Mouse (Mus musculus) ES-E14 (cell line): ENCODE data around the gene Grin1. TPM values are rescaled to one million over a fixed set of nuclear protein-coding genes. Genes with fewer than 3 reads are reported as not detected.

Experiments used
- DNase-seq: peaks from one replicate; pipeline ENCODE4 v3.0.0-alpha.2; 2013; ENCODE audit warnings: low read depth, low spot score
- H3K27ac ChIP-seq: 2 replicates; pipeline ENCODE4 v1.5.1; 2012; ENCODE audit warnings: low read depth, mild to moderate bottlenecking, low read length, moderate library complexity, mixed read lengths; ENCODE audit not compliant: poor library complexity, insufficient read depth, severe bottlenecking
- H3K36me3 ChIP-seq: 2 replicates; pipeline ENCODE4 v1.6.1; 2012; ENCODE audit warnings: mild to moderate bottlenecking, low read length, moderate library complexity, mixed read lengths; ENCODE audit not compliant: control insufficient read depth, poor library complexity, insufficient read depth, severe bottlenecking
- H3K4me1 ChIP-seq, 2 experiments: fragments of 150-350 bp in 1 of 2; sonication (generic) in 1 of 2; 2 replicates each; pipeline ENCODE4 v1.6.1; 2012; ENCODE audit warnings: low read length in 2 of 2, mild to moderate bottlenecking in 1 of 2, mixed read lengths in 1 of 2; ENCODE audit not compliant: control insufficient read depth in 2 of 2, insufficient read depth in 2 of 2, poor library complexity in 1 of 2
- H3K4me3 ChIP-seq, 2 experiments: fragments of 150-350 bp in 1 of 2; sonication (generic) in 1 of 2; 2 replicates each; pipeline ENCODE4 v1.5.1; 2012; ENCODE audit warnings: low read length in 2 of 2, low read depth in 1 of 2, mild to moderate bottlenecking in 1 of 2, mixed read lengths in 1 of 2; ENCODE audit not compliant: insufficient read depth in 1 of 2, poor library complexity in 1 of 2, severe bottlenecking in 1 of 2
- H3K9ac ChIP-seq: 2 replicates; pipeline ENCODE4 v1.6.1; 2012; ENCODE audit warnings: low read depth, mild to moderate bottlenecking, low read length, mixed read lengths; ENCODE audit not compliant: poor library complexity, insufficient read depth, severe bottlenecking
- H3K9me3 ChIP-seq: fragments of 150-350 bp; sonication (generic); 2 replicates; pipeline ENCODE4 v1.6.1; 2012; ENCODE audit warnings: low read depth, mild to moderate bottlenecking, low read length; ENCODE audit not compliant: control insufficient read depth, insufficient read depth
- CHD2 ChIP-seq: IDR thresholded peaks from 2 replicates; pipeline ENCODE4 v1.6.1; 2014; ENCODE audit warnings: mild to moderate bottlenecking, low read depth, low read length, inconsistent platforms
- HCFC1 ChIP-seq: IDR thresholded peaks from 2 replicates; pipeline ENCODE4 v1.6.1; 2012; ENCODE audit warnings: low read length, inconsistent platforms, borderline replicate concordance; ENCODE audit not compliant: insufficient read depth
- MAFK ChIP-seq: IDR thresholded peaks from 2 replicates; pipeline ENCODE4 v1.6.1; 2014; ENCODE audit warnings: mild to moderate bottlenecking, low read depth, low read length, inconsistent platforms; ENCODE audit not compliant: insufficient read depth
- ZC3H11A ChIP-seq: IDR thresholded peaks from 2 replicates; pipeline ENCODE4 v1.6.1; 2012; ENCODE audit warnings: low read depth, mild to moderate bottlenecking, inconsistent platforms, low read length, borderline replicate concordance
- ZNF384 ChIP-seq: IDR thresholded peaks from 2 replicates; pipeline ENCODE4 v1.6.1; 2012; ENCODE audit warnings: low read depth, low read length, inconsistent platforms
- in situ Hi-C, 2 experiments: fragments of 600-800 bp; cut with MboI; formaldehyde crosslinking; loops; one replicate each; pipeline ENCODE4 v1.15.1; 2025; ENCODE audit warnings: low sequenced_read_pairs in 2 of 2, inconsistent platforms in 1 of 2; ENCODE audit not compliant: unreplicated experiment in 2 of 2
- total RNA-seq: library from RNA; depleted of rRNA; stranded (reverse); fragments of 300-350 nt; gene quantifications from 2 replicates; pipeline ENCODE4 v1.2.3, GENCODE M21; 2012

The Grin1 gene
- total RNA-seq, 1 experiment = 2.5 TPM

DNA sequence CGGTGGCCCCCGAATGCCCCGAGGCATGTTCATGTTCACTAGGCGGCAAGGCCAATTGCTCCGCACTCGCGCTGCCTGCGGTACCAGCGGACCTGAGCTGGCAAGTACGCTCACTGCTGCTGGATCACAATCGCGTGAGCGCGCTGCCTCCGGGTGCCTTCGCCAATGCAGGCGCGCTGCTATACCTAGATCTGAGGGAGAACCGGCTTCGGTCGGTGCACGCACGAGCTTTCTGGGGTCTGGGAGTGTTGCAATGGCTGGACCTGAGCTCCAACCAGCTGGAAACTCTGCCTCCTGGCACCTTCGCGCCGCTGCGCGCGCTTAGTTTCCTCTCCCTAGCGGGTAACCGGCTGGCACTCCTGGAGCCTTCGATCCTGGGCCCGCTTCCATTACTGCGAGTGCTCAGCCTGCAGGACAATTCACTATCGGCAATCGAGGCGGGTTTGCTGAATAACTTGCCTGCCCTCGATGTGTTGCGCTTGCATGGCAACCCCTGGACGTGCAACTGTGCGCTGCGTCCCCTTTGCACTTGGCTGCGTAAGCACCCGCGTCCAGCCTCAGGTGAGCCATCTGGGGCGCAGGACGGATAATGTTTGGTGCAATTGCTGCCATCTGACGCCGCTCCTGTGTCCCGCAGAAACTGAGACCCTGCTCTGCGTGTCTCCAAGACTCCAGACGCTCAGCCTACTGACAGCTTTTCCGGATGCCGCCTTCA lies 28.7 kb downstream of the Grin1 start:
- DNase-seq = no peak
- H3K27ac ChIP-seq = no peak overlapping the region
- H3K4me1 ChIP-seq = peaks cover 0 to 13% of the 10 kb centered on the region in 2 experiments; a peak in 1 of 4 replicates
- H3K9ac ChIP-seq = peak overlapping the region; percentile 18; the same call in 1 of the 2 replicates
- peaks cover 2% of the 10 kb centered on the region; the same call in 1 of the 2 replicates for H3K36me3 ChIP-seq
- in situ Hi-C loops = no loop called here
- TF ChIP-seq CHD2 (no peak), MAFK (no peak)
- peak overlapping the region; percentile 54 to 66 for H3K4me3 ChIP-seq
- H3K9me3 ChIP-seq = no peaks in the 10 kb centered on the region

DNA sequence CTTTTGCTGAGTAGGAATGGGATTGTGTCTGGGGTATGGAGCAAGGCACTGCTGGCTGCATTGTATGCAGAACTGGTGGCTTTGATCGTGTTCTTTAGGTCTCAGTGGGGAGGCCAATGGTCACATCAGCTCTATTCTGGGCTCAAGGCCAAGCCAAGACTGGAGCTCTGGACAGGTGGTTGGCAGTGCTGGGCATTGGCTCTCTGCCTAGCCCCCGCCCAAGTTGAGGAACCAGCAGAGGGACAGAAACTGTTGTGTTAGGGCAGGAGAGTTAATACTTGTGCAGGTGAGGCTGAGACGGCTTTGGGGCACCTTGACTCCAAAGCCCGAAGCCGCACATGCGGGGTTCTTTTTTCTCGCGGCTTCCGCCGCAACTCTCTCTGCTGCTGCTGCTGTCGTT lies 29.3 kb downstream of the Grin1 start, which contains the start of gene Lrrc26:
Gene Lrrc26 (plus strand): TSS at position 265 of the 400 bp plus-strand sequence.
- in situ Hi-C loops = no loop called here
- Histone ChIP-seq H3K27ac (no peak within 1 kb of the TSS), H3K4me1 (peaks cover 0 to 13% of the 10 kb centered on the region in 2 experiments; a peak in 1 of 4 replicates), H3K9ac (peak within 1 kb of the TSS; percentile 18; the same call in 1 of the 2 replicates), H3K9me3 (no peaks in the 10 kb centered on the region), H3K36me3 (peaks cover 8% of the 10 kb centered on the region; the same call in 1 of the 2 replicates), H3K4me3 (peak within 1 kb of the TSS; percentile 54 to 66)
- DNase-seq = no peak
- TF ChIP-seq HCFC1 (no peak), ZNF384 (no peak), CHD2 (no peak), ZC3H11A (no peak), MAFK (no peak)

DNA sequence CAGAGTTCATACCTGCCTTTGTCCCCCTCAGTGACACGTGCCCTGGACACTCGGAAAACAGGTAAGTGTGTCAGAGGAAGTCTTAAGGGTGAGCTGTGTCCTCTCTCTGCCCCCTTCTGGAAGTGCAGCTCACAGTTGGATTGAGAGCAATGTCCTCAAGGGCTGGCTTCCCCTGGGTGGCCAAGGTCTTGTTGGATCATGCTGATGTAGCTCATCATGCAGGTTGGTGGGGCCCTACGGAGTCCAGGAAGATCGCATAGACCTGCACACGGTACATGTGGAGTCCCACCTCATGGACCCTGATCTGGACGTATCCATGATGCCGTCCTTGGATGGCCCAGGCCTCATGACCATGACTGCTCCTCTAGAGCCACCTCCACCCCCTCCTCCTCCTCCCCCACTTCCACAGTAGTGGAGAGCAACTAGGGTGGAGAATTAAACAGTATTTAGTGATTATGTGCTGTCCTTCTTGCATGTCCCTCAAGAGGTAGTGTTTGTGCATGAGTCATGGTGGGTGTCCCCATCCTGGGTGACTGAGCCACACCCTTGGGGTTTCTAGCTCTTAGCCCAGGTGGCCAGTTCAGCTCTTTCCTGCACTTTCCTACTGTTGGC lies 30.1 kb downstream of the Grin1 start:
- H3K9me3 ChIP-seq = no peaks in the 10 kb centered on the region
- H3K4me3 ChIP-seq = no peak overlapping the region
- H3K36me3 ChIP-seq = peaks cover 13% of the 10 kb centered on the region; the same call in 1 of the 2 replicates
- H3K4me1 ChIP-seq = peaks cover 0 to 13% of the 10 kb centered on the region in 2 experiments; a peak in 1 of 4 replicates
- in situ Hi-C loops = no loop called here
- no peak overlapping the region for H3K27ac ChIP-seq
- no peak for DNase-seq
- H3K9ac ChIP-seq = no peak overlapping the region
- TF ChIP-seq ZC3H11A (no peak), CHD2 (no peak), MAFK (no peak), HCFC1 (no peak), ZNF384 (no peak)

DNA sequence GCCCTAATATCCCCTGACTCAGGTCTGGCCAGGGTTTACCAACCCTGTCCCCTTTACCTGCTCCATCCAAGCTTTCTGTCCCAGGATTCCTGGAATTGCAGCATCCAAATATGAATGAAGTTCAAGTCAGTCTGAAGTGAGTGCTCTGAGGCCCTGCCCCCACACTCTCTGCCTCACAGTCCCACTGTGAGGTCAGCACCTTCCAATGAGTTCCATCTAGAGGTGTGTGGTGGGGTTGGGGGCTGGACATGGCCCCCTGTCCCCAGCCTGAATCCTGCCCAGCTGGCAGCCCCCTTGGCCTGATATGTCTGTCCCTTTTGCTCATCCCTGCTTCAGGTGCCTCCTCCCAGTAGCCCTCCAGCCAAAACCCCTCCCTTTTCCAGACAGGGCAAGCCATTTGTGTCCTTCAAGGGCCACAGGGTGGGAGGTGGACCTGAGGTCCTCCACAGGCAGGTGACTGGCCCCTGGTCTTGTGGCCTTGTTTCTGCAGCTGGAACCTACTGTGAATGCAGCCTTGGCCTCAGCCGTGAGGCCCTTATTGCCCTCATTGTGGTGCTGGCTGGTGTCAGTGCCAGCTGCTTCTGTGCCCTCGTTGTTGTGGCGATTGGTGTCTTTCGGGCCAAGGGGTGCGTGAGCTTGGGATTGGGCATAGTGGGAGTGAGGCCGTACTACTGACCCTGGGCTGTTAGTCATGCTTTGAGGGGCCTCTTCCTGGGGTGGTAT lies 30.9 kb downstream of the Grin1 start, which contains the start of gene Tmem210:
Gene Tmem210 (plus strand): TSS at position 219 of the 723 bp plus-strand sequence.
- Histone ChIP-seq H3K4me1 (peaks cover 0 to 13% of the 10 kb centered on the region in 2 experiments; a peak in 1 of 4 replicates), H3K36me3 (peaks cover 14% of the 10 kb centered on the region; the same call in 1 of the 2 replicates), H3K9ac (no peak within 1 kb of the TSS), H3K27ac (no peak within 1 kb of the TSS), H3K4me3 (no peak within 1 kb of the TSS), H3K9me3 (no peaks in the 10 kb centered on the region)
- in situ Hi-C loops = no loop called here
- TF ChIP-seq CHD2 (no peak), HCFC1 (no peak), ZNF384 (no peak), MAFK (no peak), ZC3H11A (no peak)
- DNase-seq = no peak
